Mouse (Mus musculus) testis, postnatal 14 days (tissue): ENCODE data around the gene Rex1bd.
A peak's percentile ranks its signal among the peaks of the same experiment; 100 is the strongest.

Experiments
- DNase-seq: peaks from one replicate; pipeline ENCODE4 v3.0.0; 2021; ENCODE audit warnings: low spot score

Rex1bd gene

DNA sequence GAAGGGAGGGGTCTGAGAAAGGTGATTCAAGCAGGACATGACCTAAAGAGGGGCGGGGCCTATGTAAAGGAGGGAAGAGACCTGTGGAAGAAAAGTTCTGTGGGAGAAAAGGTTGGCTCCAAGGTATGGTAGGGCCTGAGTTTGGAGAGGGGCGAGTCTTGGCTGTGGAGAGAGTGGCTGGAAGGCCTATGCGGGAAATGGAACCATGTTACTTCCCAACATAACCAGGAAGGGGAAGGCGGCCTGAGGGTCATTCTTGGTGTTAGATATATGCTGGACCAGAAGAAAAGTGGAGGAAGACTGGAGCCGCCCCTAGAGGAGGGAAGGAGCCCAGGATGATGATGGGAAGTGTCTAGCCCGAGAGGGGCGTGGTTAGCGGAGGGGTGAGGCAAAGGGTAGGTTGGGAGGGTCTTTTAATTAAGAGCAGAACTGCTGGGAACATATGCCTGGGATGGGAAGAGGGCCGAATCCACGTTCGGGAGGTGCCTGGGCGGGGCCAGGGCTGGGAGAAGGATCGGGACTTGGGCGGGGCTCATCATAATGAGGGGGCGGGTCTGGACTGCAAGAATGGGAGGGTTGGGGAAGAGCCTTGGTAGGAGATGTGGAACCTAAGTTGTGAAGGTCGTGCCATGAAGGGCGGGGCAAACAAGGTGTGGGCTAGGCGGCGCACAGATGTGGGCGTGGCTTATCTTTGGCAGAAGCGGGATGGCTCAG lies 29.1 kb downstream of the Rex1bd start:
- peak; percentile 72 for DNase-seq

DNA sequence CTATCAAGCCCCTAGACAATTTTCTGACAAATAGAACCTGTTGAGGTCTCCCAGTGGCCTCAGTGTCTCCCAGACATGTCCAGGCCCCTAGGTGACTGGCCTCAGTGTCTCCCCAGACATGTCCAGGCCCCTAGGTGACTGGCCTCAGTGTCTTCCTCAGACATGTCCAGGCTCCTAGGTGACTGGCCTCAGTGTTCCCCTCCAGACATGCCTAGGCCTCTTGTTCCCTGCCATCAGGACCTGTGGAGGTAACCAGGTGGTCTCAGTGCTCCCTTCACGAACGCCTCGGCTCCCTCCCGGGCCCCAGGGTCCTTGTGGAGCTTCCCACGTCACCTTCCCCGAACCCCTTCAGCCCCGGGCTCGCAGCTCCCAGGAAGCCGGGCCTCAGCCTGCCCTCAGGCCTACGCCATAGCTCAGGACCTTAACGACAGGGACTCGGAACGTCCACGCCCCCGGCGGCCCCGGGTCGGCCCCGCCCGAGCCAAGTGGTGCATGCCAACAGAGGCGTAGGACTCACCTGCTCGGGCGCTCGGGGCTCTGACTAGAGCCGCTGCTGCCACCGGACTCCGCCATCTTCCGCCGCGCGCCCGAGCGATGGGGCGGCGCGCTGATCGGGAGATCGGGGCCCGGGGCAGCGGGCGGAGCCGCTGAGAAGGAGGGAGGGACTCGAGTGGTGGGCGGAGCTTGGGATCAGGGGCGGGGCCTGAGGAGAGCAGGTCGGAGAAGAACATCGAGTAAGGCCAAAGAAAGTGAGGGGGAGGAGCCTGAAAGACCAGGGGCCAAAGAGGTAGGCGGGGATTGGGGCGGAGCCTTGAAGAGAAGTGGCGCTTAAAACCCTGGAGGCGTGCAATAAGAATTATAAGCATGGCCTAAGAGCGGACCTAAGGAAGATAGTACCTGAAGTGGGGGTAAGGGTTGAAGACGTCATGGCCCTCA lies 30.0 kb downstream of the Rex1bd start, which contains the start of gene Klhl26:
Klhl26 (minus strand) TSS at position 636 of the 936 bp plus-strand sequence.
- DNase-seq = peak; percentile 97

DNA sequence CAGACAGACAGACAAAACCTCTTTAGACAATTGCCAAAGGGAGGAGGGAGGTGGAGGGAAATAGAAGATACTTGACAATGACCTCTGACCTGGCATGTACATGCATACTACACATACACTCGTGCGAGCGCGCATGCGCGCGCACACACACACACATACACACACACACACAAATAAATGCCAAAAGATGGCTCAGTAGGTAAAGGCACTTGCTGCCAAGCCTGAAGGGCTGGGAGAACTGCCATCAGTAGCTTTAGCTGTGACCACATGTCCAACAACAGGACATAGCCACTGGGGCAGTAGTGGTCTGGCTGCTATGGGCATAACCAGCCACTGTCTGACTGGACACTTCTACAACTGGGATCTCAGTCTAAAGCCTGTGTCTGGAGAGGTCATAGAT lies 34.7 kb downstream of the Rex1bd start:
- no peak for DNase-seq

DNA sequence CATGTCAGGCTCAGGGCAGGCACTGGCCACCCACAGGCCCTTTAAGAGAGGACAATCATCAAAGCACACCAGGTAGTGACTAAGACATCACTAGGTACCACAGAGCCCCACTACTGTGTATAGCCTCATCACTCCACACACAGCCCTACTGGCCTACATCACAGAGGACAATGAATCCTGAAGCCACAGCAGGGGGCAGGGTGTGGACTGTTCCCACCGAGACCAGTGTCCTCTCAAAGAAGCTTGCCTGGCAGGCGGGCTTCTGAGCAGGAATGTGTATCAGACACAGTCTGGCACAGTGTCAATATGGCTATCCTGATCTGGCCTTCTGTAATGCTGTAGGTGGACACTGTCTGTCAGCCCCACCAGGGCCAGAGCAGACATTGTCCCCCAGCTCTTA lies 36.6 kb downstream of the Rex1bd start:
- DNase-seq = no peak

DNA sequence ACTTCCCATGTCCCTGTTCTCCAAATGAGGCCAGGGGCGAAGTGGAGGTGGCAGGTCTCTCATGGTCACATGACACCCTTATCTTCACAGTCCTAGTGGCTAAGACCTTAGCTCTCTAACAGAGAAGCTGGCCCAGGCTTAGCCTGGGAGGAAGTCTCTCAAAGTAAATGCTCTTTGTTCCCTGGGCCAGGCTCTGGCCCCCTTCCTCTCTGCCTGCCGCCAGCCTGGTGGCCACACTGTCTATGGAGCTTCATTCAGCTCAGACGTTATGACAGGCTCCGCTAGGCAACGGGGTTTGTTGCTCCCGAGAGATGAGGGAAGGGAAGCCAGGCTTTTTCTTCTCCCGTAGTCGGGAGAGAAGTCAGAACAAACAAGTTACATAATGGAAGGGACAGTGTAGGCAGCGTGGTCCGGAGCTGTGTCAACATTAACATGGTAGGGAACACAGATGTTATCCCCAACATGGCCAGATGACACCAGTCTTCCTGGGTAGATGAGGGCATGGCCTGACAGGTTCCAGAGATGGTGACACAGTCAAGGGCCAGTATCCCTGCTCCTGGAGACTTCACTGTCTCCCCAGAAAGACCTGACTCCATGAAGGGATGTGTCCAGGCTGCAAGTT lies 37.1 kb downstream of the Rex1bd start:
- no peak for DNase-seq

DNA sequence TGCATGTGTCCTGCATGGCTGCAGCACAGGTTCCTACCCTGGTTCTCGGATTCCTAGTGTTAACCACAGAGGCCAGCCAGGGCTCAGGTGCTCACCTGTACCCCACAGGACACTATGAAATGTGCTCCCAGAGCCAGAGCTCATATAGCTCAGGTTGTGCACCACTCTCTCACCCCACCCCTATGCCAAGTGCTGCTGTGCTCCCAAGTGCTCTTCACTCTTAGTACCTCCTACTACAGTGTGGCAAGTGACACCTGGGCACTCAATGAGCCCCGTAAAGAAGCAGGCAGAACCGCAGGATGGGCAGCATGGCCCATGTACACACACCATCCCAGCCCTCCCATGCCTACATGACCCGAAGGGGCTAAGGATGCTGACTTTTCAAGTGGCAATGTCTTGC lies 37.8 kb downstream of the Rex1bd start:
- no peak for DNase-seq

DNA sequence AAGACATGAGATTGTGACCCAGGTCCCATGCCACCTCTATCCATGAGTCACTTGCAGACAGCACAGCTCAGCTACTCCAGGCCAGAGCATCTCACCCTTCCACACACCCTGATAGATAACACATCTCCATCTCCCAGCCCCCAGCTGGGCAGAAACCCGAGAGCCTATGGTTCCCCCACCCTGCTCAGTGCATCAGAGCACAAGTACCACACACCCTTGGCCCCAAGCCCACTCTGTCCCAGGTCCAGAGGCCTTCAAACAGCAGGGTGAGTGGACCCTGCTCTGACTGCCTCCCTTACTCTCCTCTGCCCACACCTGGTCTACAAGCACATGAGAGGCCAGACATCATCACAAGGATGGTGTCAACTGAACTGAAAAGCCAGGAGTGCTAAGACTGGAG lies 38.6 kb downstream of the Rex1bd start:
- DNase-seq = no peak

DNA sequence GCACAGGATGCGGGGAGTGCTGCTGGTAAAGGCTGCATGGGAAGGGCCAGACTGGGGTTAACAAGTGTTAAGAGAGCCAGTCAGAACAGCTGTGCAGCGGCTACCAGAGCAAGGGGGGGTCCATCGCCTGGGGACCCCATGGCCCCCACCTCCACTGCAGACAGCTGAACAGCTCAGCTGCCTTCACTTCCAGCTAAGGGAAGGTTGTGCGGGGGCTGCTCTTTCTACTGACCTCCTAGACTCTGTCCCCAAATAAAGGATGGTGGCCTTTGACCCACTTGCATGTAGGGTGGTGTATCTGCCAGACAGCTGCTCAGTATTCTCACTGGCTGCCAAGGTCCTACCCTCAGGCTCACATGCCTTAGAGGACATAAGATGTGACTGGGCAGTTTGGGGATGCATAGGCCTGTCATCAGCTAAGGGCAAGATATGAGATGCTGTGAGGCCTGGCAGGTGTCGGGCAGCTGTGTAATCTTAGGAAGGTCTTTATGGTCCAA lies 39.3 kb downstream of the Rex1bd start:
- no peak for DNase-seq

DNA sequence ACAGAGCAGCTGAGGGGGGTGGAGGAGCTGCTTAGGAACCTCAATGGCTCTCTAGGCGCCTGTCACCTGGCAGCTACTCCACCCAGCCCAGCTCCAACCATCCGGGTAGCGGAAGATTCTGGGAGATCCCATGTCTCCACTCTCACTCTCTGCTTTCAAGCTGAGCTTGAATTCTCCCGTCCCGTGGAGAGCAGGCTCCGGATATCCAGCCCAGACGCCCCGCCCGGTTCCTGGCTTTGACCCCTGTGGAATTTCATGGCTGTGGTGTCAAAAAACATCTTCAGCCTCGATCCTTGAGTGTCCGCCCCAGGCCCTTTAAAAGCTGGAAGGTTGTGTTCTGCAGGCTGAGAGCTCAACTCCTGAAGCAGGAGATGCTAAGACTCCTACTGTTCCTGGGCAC lies 39.8 kb downstream of the Rex1bd start:
- no peak for DNase-seq

DNA sequence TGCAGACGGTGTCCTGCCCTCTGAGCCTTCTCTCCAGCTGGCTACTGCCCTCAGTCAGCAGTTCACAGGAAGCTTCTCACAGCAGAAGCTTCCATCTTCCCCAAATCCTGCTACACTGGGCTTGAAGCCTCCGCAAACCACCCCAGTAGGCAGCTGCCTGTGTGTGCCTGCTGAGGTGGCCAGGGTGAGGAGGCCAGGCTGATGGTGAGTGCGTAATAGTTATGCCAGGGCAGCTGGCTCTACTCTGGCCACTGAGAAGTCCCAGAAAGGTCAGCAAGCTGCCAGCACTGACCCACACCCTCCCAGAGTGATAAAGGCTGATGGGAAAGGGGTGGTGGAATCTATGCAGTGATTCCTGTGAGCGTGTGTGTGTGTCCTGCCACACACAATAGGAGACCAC lies 40.2 kb downstream of the Rex1bd start:
- no peak for DNase-seq

DNA sequence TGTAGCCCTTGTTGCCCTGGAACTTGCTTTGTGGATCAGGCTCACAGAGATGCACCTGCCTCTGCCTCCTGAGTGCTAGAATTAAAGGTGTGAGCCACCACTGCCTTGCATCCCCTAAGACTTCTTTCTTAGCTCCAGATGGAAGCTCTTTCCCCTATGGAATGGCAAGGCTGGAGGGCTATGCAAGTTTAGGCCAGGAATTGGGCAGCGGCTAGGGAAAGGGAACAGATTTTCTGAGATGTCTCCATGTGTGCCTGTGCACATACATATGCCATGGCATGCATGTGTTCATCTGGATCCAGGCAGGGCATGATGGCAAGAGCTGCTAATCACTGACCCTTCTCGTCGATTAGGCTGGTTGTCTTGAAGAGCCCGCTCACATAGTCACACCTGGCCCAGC lies 40.9 kb downstream of the Rex1bd start:
- no peak for DNase-seq

DNA sequence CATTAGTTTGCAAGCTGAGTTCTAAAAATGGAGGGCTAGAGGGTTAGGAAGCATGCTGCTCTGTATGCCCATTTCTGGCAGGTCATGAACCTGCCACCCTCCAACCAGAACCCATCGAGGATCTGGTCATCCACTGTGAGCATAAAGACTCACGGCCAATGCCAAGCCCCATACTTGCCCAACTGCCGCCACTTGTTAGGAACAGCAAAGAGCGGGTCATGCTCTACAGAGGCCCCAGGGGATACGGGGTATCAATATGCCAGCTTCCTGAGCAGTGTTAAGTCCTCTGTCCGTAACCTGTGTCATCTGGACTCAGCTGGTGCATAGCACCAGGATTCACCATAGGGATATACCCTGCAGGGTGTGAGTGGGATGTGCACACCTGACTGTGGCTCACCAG lies 42.4 kb downstream of the Rex1bd start:
- no peak for DNase-seq

DNA sequence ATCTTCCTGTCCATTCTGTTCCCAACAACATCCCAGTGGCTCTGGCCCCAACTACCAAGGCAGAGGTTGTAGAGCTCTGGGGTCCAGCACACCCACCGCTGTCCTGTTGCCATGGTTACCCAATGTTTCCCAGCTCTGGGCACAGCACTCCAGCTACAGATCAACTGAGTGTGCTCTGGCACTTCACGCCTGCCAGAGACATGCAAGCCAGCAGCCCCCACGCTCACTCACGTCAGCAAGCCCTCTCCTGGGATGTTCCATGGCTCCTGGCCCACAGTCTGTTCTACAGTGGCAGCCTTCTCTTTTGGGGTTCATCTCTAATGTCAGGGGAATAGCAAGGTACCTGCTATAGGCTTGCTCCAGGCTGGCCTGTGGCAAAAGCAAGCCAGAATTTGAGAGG lies 43.2 kb downstream of the Rex1bd start:
- DNase-seq = no peak

DNA sequence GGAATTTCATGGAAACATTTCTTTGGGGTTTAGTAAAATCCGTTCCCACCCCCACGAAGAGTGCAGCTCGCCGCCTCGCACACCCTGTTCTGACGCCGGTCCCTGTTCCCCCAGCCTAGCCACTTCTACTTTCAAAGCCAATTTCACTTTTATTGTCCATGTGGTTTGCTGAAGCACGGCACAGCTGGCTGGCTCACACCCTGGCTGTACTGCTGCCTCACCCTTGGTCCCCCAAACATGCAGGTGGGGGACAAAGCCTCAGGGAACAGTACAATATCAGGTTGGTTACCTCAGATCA lies 44.1 kb downstream of the Rex1bd start:
- DNase-seq = no peak

DNA sequence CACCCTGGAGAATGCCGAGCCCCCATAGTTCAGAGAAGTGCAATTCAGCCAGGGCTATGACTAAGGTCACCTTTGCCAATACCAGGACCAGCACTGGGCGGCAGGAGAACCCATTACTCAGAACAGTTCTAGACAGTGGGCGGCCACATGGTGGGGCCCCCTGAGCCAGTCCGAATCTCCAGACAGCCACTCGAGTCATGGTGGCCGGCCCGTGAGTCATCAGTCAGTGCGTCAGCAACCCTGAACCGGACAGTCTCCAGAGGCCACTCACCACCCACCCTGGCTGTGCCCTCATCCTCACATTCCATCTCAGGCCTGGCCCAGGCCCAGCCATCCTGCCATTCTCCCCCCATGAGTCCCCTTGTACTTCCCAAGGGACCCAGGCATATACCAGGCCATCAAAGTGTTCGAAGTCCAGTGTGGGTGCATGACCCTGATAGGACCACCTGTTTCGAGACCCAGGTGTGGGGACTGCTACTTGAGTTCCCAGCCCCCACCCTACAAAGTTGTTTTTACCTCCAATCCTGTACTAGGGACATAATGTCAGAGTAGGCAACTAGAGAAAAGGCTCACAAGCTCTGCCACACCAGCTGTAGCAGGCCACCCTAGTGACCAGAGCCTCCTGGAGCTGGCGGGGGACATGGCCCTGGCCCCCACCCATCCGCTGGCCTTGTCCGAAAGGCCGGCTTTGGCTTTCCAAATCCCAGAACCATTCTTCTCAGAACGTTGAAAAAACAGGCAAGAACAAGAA lies 44.6 kb downstream of the Rex1bd start:
- DNase-seq = no peak

DNA sequence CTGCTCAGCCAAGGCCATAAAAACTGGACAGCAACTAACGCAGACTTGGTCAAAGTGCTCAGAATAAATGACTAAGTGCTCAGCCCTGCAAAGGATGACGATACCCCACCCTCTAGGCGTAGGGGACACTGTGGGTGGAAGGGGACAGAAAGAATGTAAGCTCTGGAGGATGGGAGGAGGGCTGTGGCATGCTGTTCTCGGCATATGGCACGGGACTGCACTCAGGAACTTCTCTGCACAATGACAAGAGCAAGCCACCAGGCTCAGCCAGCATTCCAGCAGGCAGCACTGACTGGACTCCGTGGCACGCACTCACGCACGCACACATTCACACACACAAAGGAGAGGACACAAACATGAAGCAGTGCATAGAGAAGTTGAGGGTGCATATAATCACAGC lies 45.9 kb downstream of the Rex1bd start:
- DNase-seq = no peak

DNA sequence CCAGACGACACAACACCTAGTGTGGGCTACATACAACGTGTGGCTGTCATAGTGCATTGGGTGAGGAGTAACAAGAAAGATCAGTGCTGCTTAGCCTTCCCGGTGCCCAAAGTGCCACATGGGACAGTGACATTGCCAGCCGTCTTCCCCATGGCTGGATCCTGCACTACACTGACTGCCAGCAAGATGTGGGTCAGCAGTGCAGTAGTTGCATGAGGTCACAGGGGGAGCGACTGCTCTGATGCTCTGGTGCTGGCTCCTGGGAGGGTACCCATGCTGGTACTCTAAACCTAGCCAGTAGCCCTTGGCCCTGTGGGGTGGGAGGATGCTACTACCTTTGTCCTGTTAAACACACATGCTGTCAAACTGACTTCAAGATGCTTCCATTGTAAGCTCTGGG lies 46.4 kb downstream of the Rex1bd start:
- no peak for DNase-seq

DNA sequence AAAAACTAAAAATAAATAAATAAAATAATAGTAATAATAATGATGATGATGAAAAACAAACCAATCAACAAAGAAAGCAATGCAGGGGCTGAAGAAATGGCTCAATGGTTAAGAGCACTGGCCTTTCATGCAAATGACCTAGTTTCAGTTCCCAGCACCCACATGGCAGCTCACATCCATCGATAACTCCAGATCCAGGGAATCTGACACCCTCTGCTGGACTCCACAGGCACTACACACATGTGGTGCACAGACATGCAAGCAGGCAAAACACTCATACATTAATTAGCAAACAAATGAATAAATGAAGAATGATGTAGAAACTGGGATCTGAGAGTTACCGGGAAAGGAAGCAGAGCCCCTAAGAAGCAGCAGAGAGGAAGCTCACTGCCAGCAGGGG lies 46.9 kb downstream of the Rex1bd start:
- no peak for DNase-seq

DNA sequence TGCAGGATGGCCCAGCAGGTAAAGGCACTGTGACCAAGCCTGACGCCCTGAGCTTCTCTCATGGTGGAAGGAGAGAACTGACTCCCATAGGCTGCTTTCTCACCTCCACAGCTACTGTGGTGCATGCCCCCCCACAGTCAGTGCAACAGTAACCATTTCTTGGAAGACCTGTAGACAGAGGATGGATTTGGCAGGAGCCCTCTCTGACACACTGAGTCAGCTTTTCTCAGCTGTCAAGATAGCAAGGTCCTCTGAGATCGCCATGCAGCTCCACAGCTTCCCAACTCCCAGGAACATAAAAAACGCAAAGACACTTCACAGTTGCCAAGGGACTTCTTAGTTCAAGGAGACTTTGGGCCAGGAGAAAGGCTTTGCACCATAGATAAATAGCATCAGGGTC lies 48.1 kb downstream of the Rex1bd start:
- peak; percentile 58 for DNase-seq

DNA sequence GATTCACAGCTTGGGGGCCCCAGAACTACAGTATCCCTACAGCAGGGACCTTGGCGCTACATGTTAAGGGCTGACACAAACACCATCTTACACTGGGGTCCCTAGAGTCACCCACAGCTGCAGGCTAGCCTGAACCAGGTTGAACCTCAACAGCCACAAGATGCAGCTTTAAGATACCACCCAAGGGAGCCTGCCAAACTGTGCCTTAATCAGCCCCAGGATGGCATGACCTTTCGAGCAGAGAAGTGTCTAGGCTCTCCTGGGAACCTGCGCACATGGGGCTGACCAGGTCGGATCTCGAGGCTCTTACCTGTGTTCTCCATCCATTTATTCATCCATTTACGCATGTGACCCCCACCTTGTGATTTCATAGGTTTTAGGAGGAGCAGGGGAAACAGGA lies 48.7 kb downstream of the Rex1bd start:
- no peak for DNase-seq

DNA sequence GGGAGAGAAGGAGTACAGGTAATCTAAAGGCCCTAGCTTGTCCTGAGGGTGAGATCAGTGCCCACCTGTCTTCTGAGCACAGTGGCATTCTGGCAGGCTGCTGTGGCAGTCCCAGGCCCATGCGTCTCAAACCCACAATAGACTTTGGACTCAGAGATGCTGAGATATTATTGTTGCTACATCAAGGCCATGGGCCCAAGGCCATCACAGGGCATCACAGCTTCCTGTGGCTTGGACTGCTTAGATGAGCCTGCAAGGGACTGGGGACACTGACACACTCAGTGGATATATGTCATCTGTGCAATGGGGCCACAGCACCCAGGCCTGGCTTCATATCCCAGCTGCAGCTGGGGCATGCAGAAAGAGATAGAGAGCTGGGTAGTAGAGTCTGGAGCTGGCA lies 49.6 kb downstream of the Rex1bd start:
- no peak for DNase-seq
